Mouse (Mus musculus) forebrain, embryonic 14.5 days (tissue): ENCODE data around the gene Anxa8. TPM values are rescaled to one million over a fixed set of nuclear protein-coding genes. Genes with fewer than 3 reads are reported as not detected.

Experiments
- ATAC-seq: fragments of 200-750 bp; cut with Nextera tagmentation; 2 replicates; pipeline ENCODE4 v1.8.0; 2017; ENCODE audit warnings: mild to moderate bottlenecking, moderate library complexity
- DNase-seq: peaks from one replicate; pipeline ENCODE4 v3.0.0-alpha.2; 2015; ENCODE audit warnings: low spot score
- H3K27ac ChIP-seq: fragments of 300-500 bp; sonication (generic); 2 replicates; pipeline ENCODE4 v1.5.1; 2014; ENCODE audit warnings: low read depth, mild to moderate bottlenecking, control low read depth, low read length, moderate library complexity
- H3K27me3 ChIP-seq: fragments of 300-500 bp; sonication (generic); replicated peaks from 2 replicates; pipeline ENCODE4 v1.6.1; 2014; ENCODE audit warnings: low read length, control low read depth, mixed read lengths; ENCODE audit not compliant: control insufficient read depth, insufficient read depth
- H3K36me3 ChIP-seq: fragments of 300-500 bp; sonication (generic); 2 replicates; pipeline ENCODE4 v1.6.1; 2014; ENCODE audit warnings: low read length, control low read depth; ENCODE audit not compliant: control insufficient read depth, insufficient read depth
- H3K4me1 ChIP-seq: fragments of 300-500 bp; sonication (generic); 2 replicates; pipeline ENCODE4 v1.6.1; 2014; ENCODE audit warnings: antibody characterized with exemption, low read length, control low read depth; ENCODE audit not compliant: control insufficient read depth, insufficient read depth
- H3K4me2 ChIP-seq: fragments of 300-500 bp; sonication (generic); 2 replicates; pipeline ENCODE4 v1.6.1; 2014; ENCODE audit warnings: mild to moderate bottlenecking, control low read depth, low read length
- H3K4me3 ChIP-seq: fragments of 300-500 bp; sonication (generic); 2 replicates; pipeline ENCODE4 v1.5.1; 2014; ENCODE audit warnings: low read depth, low read length, control low read depth
- H3K9ac ChIP-seq: fragments of 300-500 bp; sonication (generic); 2 replicates; pipeline ENCODE4 v1.6.1; 2014; ENCODE audit warnings: mild to moderate bottlenecking, low read length, control low read depth, moderate library complexity
- H3K9me3 ChIP-seq: fragments of 300-500 bp; sonication (generic); replicated peaks from 2 replicates; pipeline ENCODE4 v1.6.1; 2016; ENCODE audit warnings: low read length, control low read depth, mixed read lengths; ENCODE audit not compliant: control insufficient read depth
- WGBS: fragments of 180-500 bp; shearing (Covaris S2); extraction: QIAGEN DNeasy Blood & Tissue Kit; methylation state at CpG from one replicate; pipeline ENCODE4 v1.1.7; 2014; 5-methylcytosine and 5-hydroxymethylcytosine counted together
- polyA plus RNA-seq: library from polyadenylated mRNA; unstranded; fragments of >200 nt; fragmentation: Nextera tagmentation; extraction: Ambion mirVana; gene quantifications from 2 replicates; pipeline ENCODE4 v1.2.1, GENCODE M21; 2014

Anxa8 gene
- polyA plus RNA-seq, result not detected in 2 replicates

- Histone ChIP-seq H3K27me3 (no peaks in the 10 kb centered on the region), H3K27ac (no peak within 1 kb of the TSS), H3K9me3 (no peaks in the 10 kb centered on the region), H3K9ac (no peak within 1 kb of the TSS), H3K4me2 (no peak within 1 kb of the TSS), H3K4me1 (no peaks in the 10 kb centered on the region), H3K36me3 (no peaks in the 10 kb centered on the region), H3K4me3 (no peak within 1 kb of the TSS)
- DNase-seq (no peak), ATAC-seq (no peak)
- 70% methylated on average over 4 of the region's 4 CpGs for WGBS
Measured at GRCm38 (mm10) chr14:34085731-34086130, at the start of gene Anxa8. Gene Anxa8, plus strand, starts transcription at chr14:34085981.

GRCm38 (mm10) chr14:34041241-34041640 is 44.5 kb upstream of the Anxa8 start:
- Histone ChIP-seq H3K27ac (no peak overlapping the region), H3K4me2 (no peak overlapping the region), H3K9ac (no peak overlapping the region), H3K9me3 (no peaks in the 10 kb centered on the region), H3K27me3 (no peaks in the 10 kb centered on the region), H3K4me3 (no peak overlapping the region), H3K36me3 (no peaks in the 10 kb centered on the region), H3K4me1 (no peaks in the 10 kb centered on the region)
- DNase-seq, result no peak
- ATAC-seq, result no peak
- 76% methylated on average over 4 of the region's 4 CpGs for WGBS

- H3K9ac ChIP-seq, result no peak overlapping the region
- 74% methylated on average over 3 of the region's 3 CpGs for WGBS
- no peak overlapping the region for H3K4me2 ChIP-seq
- no peak overlapping the region for H3K27ac ChIP-seq
- no peaks in the 10 kb centered on the region for H3K27me3 ChIP-seq
- no peak for ATAC-seq
- no peaks in the 10 kb centered on the region for H3K36me3 ChIP-seq
- H3K4me1 ChIP-seq, result no peaks in the 10 kb centered on the region
- DNase-seq, result no peak
- no peaks in the 10 kb centered on the region for H3K9me3 ChIP-seq
- H3K4me3 ChIP-seq, result no peak overlapping the region
Measured at GRCm38 (mm10) chr14:34043341-34043740, 42.4 kb upstream of the Anxa8 start.

GRCm38 (mm10) chr14:34050101-34050779 is 35.5 kb upstream of the Anxa8 start:
- Histone ChIP-seq H3K4me1 (no peaks in the 10 kb centered on the region), H3K27me3 (no peaks in the 10 kb centered on the region), H3K27ac (no peak overlapping the region), H3K9me3 (no peaks in the 10 kb centered on the region), H3K4me3 (no peak overlapping the region), H3K4me2 (no peak overlapping the region), H3K9ac (no peak overlapping the region), H3K36me3 (no peaks in the 10 kb centered on the region)
- no peak for ATAC-seq
- DNase-seq, result peak; percentile 34
- WGBS, result 59% methylated on average over 5 of the region's 5 CpGs

- no peak for ATAC-seq
- H3K27ac ChIP-seq, result no peak within 1 kb of the TSS
Measured at GRCm38 (mm10) chr14:34052516-34052915, 33.3 kb upstream of the Anxa8 start, which contains the start of gene Antxrl. Gene Antxrl, plus strand, starts transcription at chr14:34052707.

GRCm38 (mm10) chr14:34071665-34072064 is 14.1 kb upstream of the Anxa8 start:
- no peak for ATAC-seq
- 57% methylated on average over 6 of the region's 6 CpGs for WGBS
- DNase-seq, result no peak
- Histone ChIP-seq H3K27me3 (no peaks in the 10 kb centered on the region), H3K27ac (no peak overlapping the region), H3K4me3 (no peak overlapping the region), H3K9me3 (no peaks in the 10 kb centered on the region), H3K4me1 (no peaks in the 10 kb centered on the region), H3K4me2 (no peak overlapping the region), H3K36me3 (no peaks in the 10 kb centered on the region), H3K9ac (no peak overlapping the region)

More at GRCm38 (mm10) chr14:34052516-34052915, 33.3 kb upstream of the Anxa8 start, which contains the start of gene Antxrl:
- WGBS, result 94% methylated on average over 6 of the region's 6 CpGs
- Histone ChIP-seq H3K9ac (no peak within 1 kb of the TSS), H3K27me3 (no peaks in the 10 kb centered on the region), H3K4me1 (no peaks in the 10 kb centered on the region), H3K36me3 (no peaks in the 10 kb centered on the region), H3K9me3 (no peaks in the 10 kb centered on the region), H3K4me3 (no peak within 1 kb of the TSS), H3K4me2 (no peak within 1 kb of the TSS)
- DNase-seq, result no peak

GRCm38 (mm10) chr14:34075346-34075745 is 10.4 kb upstream of the Anxa8 start:
- H3K4me3 ChIP-seq, result no peak overlapping the region
- H3K4me1 ChIP-seq, result no peaks in the 10 kb centered on the region
- no peak for ATAC-seq
- no peak overlapping the region for H3K4me2 ChIP-seq
- H3K27ac ChIP-seq, result no peak overlapping the region
- WGBS, result 49% methylated on average over 4 of the region's 4 CpGs
- no peaks in the 10 kb centered on the region for H3K27me3 ChIP-seq
- no peak overlapping the region for H3K9ac ChIP-seq
- no peaks in the 10 kb centered on the region for H3K36me3 ChIP-seq
- DNase-seq, result no peak
- no peaks in the 10 kb centered on the region for H3K9me3 ChIP-seq

- 74% methylated on average over 5 of the region's 5 CpGs for WGBS
- no peak overlapping the region for H3K4me2 ChIP-seq
- H3K4me1 ChIP-seq, result no peaks in the 10 kb centered on the region
- no peaks in the 10 kb centered on the region for H3K27me3 ChIP-seq
- H3K9me3 ChIP-seq, result no peaks in the 10 kb centered on the region
- H3K36me3 ChIP-seq, result no peaks in the 10 kb centered on the region
- H3K9ac ChIP-seq, result no peak overlapping the region
- DNase-seq (no peak), ATAC-seq (no peak)
- H3K27ac ChIP-seq, result no peak overlapping the region
- no peak overlapping the region for H3K4me3 ChIP-seq
Measured at GRCm38 (mm10) chr14:34077222-34077621, 8.6 kb upstream of the Anxa8 start.

- H3K27ac ChIP-seq, result no peak overlapping the region
- H3K27me3 ChIP-seq, result no peaks in the 10 kb centered on the region
- ATAC-seq (no peak), DNase-seq (no peak)
- H3K9me3 ChIP-seq, result no peaks in the 10 kb centered on the region
- 77% methylated on average over 4 of the region's 4 CpGs for WGBS
- no peaks in the 10 kb centered on the region for H3K4me1 ChIP-seq
- no peaks in the 10 kb centered on the region for H3K36me3 ChIP-seq
- H3K4me3 ChIP-seq, result no peak overlapping the region
- no peak overlapping the region for H3K9ac ChIP-seq
- H3K4me2 ChIP-seq, result no peak overlapping the region
Measured at GRCm38 (mm10) chr14:34078293-34078692, 7.5 kb upstream of the Anxa8 start.
